Mouse (Mus musculus) left cerebral cortex, adult 11 months (tissue): ENCODE measurements around the gene Ppa1.
A peak's percentile ranks its signal among the peaks of the same experiment; 100 is the strongest.

Source experiments
- DNase-seq: peaks from one replicate; pipeline ENCODE4 v3.0.0; 2022; ENCODE audit warnings: low spot score

Gene Ppa1

DNA sequence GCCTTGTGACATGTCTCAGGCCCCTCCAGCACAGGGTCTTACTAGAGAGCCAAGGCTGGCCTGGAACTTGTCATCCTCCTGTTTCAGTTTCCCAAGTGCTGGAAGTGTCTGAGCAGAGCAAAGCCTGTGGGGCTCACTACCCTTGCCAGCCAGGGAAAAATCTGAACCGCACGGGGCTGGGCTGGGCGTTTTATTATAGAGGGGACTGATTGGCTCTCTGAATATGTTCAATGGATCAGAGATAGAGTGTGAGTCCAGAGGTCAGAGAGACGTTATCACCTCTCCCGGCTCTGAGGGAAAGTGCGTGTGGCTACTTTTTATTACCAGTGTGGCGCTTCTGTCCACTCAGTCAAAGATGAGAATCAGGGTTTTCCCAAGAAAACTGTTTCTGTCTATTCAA lies 1.8 kb upstream of the Ppa1 start:
- DNase-seq: no peak

DNA sequence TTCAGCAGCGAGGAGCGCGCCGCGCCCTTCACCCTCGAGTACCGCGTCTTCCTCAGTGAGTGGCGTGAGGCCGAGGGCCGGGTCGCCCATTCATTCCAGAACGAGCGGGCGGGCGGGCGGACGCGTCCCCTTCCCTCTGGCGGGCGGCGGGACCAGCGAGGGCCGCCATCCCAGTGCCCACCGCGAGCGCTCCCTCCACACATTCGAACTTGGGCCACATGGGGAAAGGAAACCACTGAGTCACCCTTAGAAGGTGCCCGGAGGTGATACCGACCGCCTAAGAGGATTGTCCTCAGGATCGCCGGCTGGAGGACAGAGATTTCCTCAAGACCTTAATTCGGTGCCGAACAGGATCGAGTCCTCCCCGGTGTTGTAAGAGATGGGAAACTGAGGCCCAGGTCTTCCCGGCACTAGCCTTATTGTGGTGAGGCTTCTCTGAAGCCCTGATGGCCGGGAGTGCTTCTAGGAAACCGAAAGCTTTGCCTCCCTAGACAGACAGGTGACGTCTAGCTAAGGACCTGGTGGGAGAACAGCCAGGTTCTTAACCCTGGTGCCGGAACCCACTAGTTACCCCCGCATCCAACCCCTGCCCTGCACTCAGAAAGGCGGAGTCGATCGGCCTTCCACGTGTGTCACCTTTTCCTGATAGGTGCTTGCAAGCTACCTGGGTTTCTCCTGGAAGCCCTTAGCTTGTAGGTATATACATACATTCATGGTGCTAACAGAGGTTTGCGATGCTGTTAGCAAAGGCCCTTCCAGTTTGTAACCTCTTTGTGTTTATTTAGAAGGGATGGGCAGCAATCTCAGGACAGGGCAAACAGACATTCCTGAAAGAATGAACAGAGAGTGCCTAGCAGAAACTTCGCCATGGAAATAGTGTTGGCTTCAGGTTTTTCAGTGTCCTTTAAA lies 639 bp downstream of the Ppa1 start:
- DNase-seq: no peak

DNA sequence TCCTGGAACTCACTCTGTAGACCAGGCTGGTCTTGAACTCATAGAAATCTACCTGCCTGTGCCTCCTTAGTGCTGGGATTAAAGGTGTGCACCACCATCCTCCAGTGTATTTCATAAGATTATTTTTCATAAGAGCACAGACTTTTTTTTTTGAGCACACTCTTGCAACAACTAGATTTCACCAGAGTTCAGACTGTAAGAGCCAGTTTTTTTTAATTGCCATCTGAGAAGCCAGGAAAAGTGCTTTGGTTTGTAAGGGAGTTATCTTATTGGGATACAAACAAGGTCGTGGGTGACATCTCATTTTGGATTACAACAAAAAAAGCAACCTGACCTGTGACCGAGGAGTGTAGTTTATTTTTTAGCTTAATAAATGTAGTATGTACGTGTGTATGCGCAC lies 5.8 kb downstream of the Ppa1 start:
- DNase-seq: no peak

DNA sequence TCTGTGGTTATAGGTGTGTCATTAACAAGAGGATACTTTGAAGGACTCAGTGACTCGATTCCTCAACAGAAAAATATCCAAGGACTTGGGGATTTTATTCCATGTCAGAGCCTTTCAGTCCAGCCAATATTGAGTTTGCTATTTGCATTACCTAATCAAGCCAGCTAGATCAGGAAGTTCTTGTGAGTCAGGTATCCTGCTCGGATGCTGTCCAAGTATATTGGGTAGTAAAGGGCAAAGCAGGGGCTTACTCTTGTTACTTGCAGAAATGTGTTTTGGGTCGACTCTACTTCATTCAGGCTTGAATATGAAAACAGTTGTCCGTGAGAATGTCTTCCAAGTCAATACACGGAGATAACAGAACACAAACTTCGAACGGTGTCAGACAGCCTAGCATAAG lies 6.3 kb downstream of the Ppa1 start:
- no peak for DNase-seq

DNA sequence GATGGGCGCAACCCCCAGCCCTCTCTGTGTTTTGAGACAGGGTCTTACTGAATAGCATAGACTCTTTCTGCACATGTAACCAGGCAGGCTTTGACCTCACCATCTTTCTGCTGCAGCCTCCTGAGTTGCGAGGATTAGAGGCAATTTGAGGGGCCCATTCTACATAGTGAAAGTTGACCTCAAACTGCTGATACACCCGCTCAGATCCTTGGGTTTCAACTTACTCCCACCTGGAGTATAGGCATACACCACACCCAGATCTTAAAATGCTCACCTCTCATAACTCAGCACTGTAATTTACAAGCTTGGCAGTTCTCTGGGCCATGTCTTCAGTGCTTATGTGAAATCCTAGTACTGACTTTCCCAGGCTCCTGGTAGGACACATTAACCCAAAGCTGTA lies 6.8 kb downstream of the Ppa1 start:
- no peak for DNase-seq

- no peak for DNase-seq
Measured at GRCm38 (mm10) chr10:61656928-61657882, 8.9 kb downstream of the Ppa1 start.

GRCm38 (mm10) chr10:61657985-61658384 lies 9.6 kb downstream of the Ppa1 start:
- DNase-seq: no peak

- DNase-seq: no peak
Measured at GRCm38 (mm10) chr10:61661887-61662286, 13.5 kb downstream of the Ppa1 start.

DNA sequence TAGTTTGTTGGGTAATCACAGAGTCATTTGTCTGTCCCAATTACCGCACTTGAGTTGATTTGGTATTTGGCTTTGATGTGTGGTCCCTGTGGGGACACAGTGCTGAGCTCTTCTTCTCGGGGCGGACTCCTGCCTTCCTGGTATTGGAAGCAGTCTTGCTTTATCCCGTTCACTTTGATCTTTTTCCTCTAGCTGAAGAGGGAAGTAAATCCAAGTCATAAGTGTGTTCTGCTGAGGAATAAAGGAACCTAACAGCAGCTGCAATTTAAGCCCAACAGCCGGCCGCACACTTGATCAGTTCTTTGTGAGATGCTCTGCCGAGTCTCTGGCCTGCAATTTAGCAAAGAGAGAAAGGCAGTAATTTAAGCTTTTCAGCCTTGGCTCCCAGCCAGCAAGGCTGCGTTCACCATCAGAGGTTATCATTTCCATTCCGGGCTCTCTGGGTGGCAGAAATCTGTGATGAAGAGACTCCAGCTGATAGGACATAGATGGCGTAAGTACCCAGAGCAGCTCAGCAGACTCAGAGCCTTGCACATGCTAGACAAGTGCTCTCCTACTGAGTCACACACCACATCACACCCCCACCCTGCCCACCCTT lies 14.1 kb downstream of the Ppa1 start:
- DNase-seq: no peak

DNA sequence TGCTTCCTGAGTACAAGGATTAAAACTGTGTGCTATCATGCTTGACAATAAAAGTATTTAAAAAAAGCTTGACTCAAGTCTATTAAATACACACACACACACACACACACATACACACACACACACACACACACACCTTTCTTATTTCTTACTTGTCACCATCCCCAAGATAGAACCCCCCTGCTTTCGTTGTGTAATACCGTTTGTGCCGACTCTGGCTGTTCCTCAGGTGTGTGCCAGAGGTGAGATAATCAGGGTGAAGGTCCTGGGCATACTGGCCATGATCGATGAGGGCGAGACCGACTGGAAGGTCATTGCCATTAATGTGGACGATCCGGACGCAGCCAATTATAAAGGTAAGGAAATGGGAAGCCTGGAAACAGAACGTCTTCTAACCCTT lies 16.8 kb downstream of the Ppa1 start:
- no peak for DNase-seq

- DNase-seq: no peak
Measured at GRCm38 (mm10) chr10:61665651-61666050, 17.3 kb downstream of the Ppa1 start.

DNA sequence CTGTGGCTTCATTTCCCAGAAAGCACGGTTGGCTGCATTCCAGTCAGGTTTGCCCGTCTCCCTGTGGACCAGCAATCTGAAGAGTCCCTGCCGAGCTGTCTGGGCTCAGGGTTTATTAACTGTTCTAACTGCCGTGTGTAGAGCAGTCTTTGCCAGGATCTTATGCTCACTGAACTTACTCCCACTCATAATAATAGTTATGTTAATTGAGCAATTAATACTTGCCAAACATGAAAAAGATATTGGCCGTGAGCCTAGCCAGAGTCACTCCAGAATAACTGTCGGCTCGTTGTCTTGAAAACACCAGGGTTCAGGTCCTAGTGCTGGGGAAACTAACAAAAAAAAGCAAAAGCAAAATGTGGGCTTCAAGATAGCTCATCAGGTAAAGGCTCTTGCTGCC lies 20.9 kb downstream of the Ppa1 start:
- no peak for DNase-seq

DNA sequence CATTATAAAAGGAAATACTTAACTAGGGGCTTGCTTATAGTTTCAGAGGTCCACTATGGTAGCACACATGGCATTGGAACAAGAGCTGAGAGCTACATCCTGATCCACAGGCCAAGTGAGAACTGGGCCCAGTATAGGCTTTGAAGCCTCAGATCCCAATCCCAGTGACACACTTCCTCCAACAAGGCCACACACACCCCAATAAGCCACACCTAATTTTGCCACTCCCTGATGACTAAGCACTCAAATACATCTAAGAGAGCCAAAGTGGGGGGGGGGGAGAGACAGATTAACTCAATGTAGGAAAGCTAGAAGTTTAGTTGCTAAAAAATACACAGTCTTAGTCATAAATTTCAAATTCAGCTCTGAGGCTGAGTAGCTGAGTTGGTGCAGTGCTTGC lies 21.5 kb downstream of the Ppa1 start:
- no peak for DNase-seq

DNA sequence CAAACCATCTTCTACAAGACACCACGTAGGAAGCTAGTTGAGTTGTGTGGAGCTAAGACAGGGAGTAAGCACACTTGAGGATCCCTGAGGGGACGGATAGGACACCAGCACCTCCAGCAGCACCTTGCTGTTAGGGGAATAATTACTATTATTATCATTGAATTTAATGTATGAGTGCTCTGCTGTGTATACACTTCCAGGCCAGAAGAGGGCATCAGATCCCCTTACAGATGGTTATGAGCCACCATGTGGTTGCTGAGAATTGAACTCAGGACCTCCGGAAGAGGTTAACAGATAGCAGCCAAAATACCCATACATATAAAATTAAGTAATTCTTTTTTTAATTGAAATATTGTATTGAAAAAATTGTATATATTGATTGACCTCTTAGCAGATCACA lies 22.4 kb downstream of the Ppa1 start:
- DNase-seq: no peak

DNA sequence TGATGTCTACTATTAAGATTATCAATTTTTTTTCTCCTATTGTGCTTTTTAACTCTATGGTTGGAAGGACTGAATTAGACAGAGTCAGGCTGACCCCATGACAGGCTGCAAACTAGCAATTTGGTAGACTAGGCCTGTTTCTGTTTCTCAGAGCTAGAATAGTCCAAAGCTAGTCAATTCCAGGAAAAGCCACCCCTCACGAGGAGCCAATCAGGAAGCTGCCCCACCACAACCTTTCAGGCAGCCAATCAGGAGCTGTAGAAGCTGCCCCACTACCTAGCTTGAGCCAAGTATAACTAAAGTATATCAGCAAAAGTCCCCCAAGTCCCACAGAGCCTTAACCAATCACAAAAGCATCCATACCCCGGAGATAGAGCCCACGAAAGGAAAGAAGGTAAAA lies 27.6 kb downstream of the Ppa1 start:
- no peak for DNase-seq

DNA sequence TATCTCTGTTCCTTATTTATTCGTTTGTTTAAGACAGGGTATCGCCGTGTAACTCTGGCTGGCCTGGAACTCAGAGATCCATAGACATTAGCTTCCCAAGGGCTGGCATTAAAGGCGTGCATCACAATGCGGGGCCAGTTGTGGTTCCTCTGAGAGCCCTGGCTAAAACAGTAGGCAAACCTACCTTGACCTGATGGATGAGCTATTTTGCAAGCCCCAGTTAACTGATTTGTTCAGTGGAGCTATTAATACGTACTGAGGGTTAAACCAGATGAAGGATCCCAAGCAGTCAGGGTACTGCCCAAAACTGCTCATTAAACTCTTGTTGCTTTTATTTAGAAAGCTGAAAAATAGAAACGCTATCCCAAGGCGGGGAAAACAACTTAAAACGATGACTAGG lies 31.2 kb downstream of the Ppa1 start:
- DNase-seq: no peak

GRCm38 (mm10) chr10:61680015-61680913 lies 31.9 kb downstream of the Ppa1 start, which contains the start of gene Sar1a:
Sar1a (plus strand) TSS chr10:61680299.
- DNase-seq: peak; percentile 96

GRCm38 (mm10) chr10:61689405-61689804 lies 41.1 kb downstream of the Ppa1 start:
- no peak for DNase-seq

GRCm38 (mm10) chr10:61693563-61693962 lies 45.2 kb downstream of the Ppa1 start:
- DNase-seq: no peak

- peak; percentile 94 for DNase-seq
Measured at GRCm38 (mm10) chr10:61694870-61695670, 46.7 kb downstream of the Ppa1 start, which contains the start of gene Tysnd1. Tysnd1 (plus strand) TSS chr10:61695514.
